Comparison of ENCODE assay signal across 13 mouse cellular contexts in the genomic region with DNA sequence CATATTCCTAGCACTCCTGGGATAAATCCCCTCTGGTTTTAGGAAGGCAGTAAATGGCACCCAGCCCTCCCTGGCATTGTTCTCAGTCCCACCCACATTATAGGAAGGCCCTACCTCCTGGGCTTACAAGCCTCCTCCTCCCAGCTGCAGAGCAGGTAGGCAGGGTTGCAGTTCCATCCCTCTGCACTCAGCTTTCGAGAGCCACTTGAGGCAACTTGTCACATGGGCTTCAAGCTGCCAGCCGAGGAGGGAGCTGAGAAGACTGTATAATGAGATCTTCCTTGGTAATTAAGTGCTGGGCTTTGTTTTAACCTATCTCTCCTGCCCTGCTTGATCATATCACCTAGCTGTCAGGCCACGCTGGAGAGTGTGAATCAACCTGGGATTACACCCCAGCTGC. TPM values are rescaled to one million over a fixed set of nuclear protein-coding genes. Genes with fewer than 3 reads are reported as not detected.
DNase-seq lines count a peak whose midpoint lies in the region; ATAC-seq and TF ChIP-seq lines count a peak whose summit lies in the region.
"Had no signal": no experiment of that assay in that cellular context is flagged by ENCODE, and none has a peak within 500 bp of the region (broad histone marks: within the 10 kb centered on the region; RNA-seq: fewer than 3 reads in every experiment).

No protein-coding gene starts in this region.

- H3K4me1 ChIP-seq in forebrain, postnatal 0 days (ENCODE audit: insufficient read depth) = 0 out of 2 replicates have a peak, but pooled peaks cover 8% of the 10 kb centered on the region
- H3K4me1 ChIP-seq in lung, postnatal 0 days (ENCODE audit: insufficient read depth, low read depth, low read length) = peaks cover 14% of the 10 kb centered on the region; the same call in 1 of the 2 replicates

- TF ChIP-seq CTCF in forebrain, postnatal 0 days (IDR thresholded peaks at IDR 0.05; ENCODE audit: low read depth) = no peak
- TF ChIP-seq CTCF in lung, postnatal 0 days (IDR thresholded peaks at IDR 0.05) = no peak

- no peaks in the 10 kb centered on the region for H3K27me3 ChIP-seq in forebrain, postnatal 0 days (ENCODE audit: insufficient read depth, low read length)
- no peaks in the 10 kb centered on the region for H3K27me3 ChIP-seq in lung, postnatal 0 days (replicated peaks; ENCODE audit: insufficient read depth, low read length)

- H3K27ac ChIP-seq in forebrain, postnatal 0 days (ENCODE audit: low read depth, low read length) = no peak overlapping the region
- H3K27ac ChIP-seq in lung, postnatal 0 days (ENCODE audit: low read length) = no peak overlapping the region

- peak; percentile 30; the same call in 1 of the 2 replicates for ATAC-seq in forebrain, postnatal 0 days
- peak; percentile 52 for ATAC-seq in lung, postnatal 0 days

- TF ChIP-seq EP300 in lung, postnatal 0 days (IDR thresholded peaks at IDR 0.05) = no peak

- no peaks in the 10 kb centered on the region for H3K36me3 ChIP-seq in forebrain, postnatal 0 days (ENCODE audit: insufficient read depth)
- H3K36me3 ChIP-seq in lung, postnatal 0 days (ENCODE audit: insufficient read depth, low read length) = no peaks in the 10 kb centered on the region

- intact Hi-C loops in heart, postnatal 14 days (cut with DNase I) = no loop called here

- H3K9ac ChIP-seq in forebrain, postnatal 0 days = no peak overlapping the region
- H3K9ac ChIP-seq in lung, postnatal 0 days (replicated peaks; ENCODE audit: low read depth) = no peak overlapping the region

- WGBS in forebrain, postnatal 0 days = 19% methylated on average over 3 of the region's 3 CpGs
- 42% methylated on average over 3 of the region's 3 CpGs for WGBS in lung, postnatal 0 days

- no peaks in the 10 kb centered on the region for H3K9me3 ChIP-seq in forebrain, postnatal 0 days (ENCODE audit: low read length)
- H3K9me3 ChIP-seq in lung, postnatal 0 days (ENCODE audit: low read length) = no peaks in the 10 kb centered on the region

- H3K4me2 ChIP-seq in forebrain, postnatal 0 days (ENCODE audit: low read depth) = no peak overlapping the region
- no peak overlapping the region for H3K4me2 ChIP-seq in lung, postnatal 0 days (replicated peaks; ENCODE audit: low read depth, low read length)

- DNase-seq in heart, adult 11 months = peak; percentile 86
- no peak for DNase-seq in heart, postnatal 14 days
- peak; percentile 37 for DNase-seq in MN1 (ENCODE audit: low spot score)
- no peak for DNase-seq in forebrain, postnatal 0 days
- peak; percentile 66 for DNase-seq in lung, postnatal 0 days (ENCODE audit: low spot score)
- DNase-seq in cerebellum, postnatal 4 days (ENCODE audit: low spot score in 2 of 2) = no peak
- DNase-seq in left cerebral cortex, adult 9 months (ENCODE audit: low spot score in 2 of 2) = no peak
- DNase-seq in urinary bladder, postnatal 25 days (ENCODE audit: low spot score) = no peak
- DNase-seq: kidney, postnatal 4 days; thymus, postnatal 4 days had no signal

- no peak overlapping the region for H3K4me3 ChIP-seq in forebrain, postnatal 0 days (ENCODE audit: low read depth, low read length)
- no peak overlapping the region for H3K4me3 ChIP-seq in lung, postnatal 0 days (ENCODE audit: low read depth, low read length)

RNA-seq across cellular contexts. Expression of a gene that starts 1.4 kb away (rescaled TPM):
- 1 to 10 TPM; 1.7 to 2.1 TPM for total RNA-seq in heart, postnatal 14 days (2021)
- total RNA-seq in forebrain, postnatal 0 days (2014; rRNA removed) = 0.38 and 0.76 TPM in 2 replicates
- polyA plus RNA-seq in forebrain, postnatal 0 days (2015; fragmentation: Nextera tagmentation; extraction: Ambion mirVana) = 0.18 and 0.21 TPM in 2 replicates
- 1.5 TPM in 2 replicates for polyA plus RNA-seq in lung, postnatal 0 days (2015; fragmentation: Nextera tagmentation; extraction: Ambion mirVana)
- total RNA-seq: megakaryocyte-erythroid progenitor cell, adult 5-6 weeks; MEL had no signal
- polyA plus RNA-seq: C2C12 had no signal

Comparison
In these comparisons a context has a peak if more than half of its experiments do, and no peak if none do; other contexts are left out.
1. DNase-seq: peak in heart, adult 11 months (single experiment), MN1 (single experiment) and lung, postnatal 0 days (single experiment); none in heart, postnatal 14 days (0 of 2), forebrain, postnatal 0 days (single experiment), cerebellum, postnatal 4 days (0 of 2), left cerebral cortex, adult 9 months (0 of 2) and urinary bladder, postnatal 25 days (single experiment).